Mouse (Mus musculus): Measurements from ENCODE around the gene Nphs1. TPM values are rescaled to one million over a fixed set of nuclear protein-coding genes. Genes with fewer than 3 reads are reported as not detected.
A peak's percentile ranks its signal among the peaks of the same experiment; 100 is the strongest.

The Nphs1 gene
- 0.46 and 0.50 TPM in 2 replicates for polyA plus RNA-seq (2015; fragmentation: Nextera tagmentation; extraction: Ambion mirVana)

DNA sequence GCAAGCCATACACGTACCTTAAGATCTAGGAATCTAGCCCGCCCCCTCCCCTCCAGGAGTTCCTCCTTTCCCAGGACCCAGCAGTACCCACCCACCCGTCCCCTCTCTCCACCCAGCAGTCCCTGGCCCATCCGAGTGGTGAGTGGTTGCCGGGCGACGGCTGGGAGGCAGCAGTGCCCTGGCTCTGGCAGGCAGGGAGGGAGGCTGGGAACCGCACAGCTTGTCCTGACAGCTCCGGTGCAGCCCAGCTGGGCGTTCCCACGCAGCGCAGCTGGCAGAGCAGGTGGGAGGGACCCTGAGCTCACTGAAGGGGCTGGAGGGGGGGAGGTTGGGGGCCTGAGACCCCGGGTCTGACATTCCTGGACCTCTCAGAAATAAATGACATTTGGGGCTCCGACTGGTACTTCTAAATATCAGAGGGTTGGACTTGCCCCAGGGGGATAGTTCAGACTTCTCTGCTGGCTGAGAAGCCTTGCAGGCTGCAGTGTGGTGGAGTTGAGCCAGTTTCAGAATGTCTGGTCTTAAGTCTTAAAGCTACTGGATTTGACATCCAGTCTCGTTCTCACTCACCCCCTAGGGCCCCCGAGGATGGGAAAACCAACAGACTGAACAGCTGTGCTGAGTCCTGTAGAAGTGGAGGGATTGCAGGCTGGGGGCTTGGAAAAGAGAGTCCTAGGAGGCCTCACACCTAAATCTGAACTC lies at the start of gene Nphs1, which contains the start of gene Kirrel2:
TSS of gene Nphs1 (plus strand) at position 687 of the 702 bp plus-strand sequence.
TSS of gene Kirrel2 (minus strand) at position 62 of the 702 bp plus-strand sequence.
- H3K4me2 ChIP-seq (ENCODE audit: low read length), result peak within 1 kb of the TSS; percentile 59
- 2% methylated on average over 16 of the region's 16 CpGs for WGBS
- peaks cover 27% of the 10 kb centered on the region for H3K4me1 ChIP-seq (ENCODE audit: control insufficient read depth, insufficient read depth, low read length)
- H3K27ac ChIP-seq (ENCODE audit: low read length), result no peak within 1 kb of the TSS
- peaks cover 71% of the 10 kb centered on the region for H3K27me3 ChIP-seq (ENCODE audit: control insufficient read depth, insufficient read depth, low read depth, low read length)
- no peaks in the 10 kb centered on the region for H3K9me3 ChIP-seq (replicated peaks; ENCODE audit: control insufficient read depth, low read length, poor library complexity, severe bottlenecking)
- ATAC-seq, result peak; percentile 80
- H3K36me3 ChIP-seq (ENCODE audit: control insufficient read depth, insufficient read depth, low read length), result no peaks in the 10 kb centered on the region
- H3K4me3 ChIP-seq (ENCODE audit: low read depth, low read length), result peak within 1 kb of the TSS; percentile 28
- peak within 1 kb of the TSS; percentile 31; the same call in 1 of the 2 replicates for H3K9ac ChIP-seq (ENCODE audit: low read depth, low read length)

DNA sequence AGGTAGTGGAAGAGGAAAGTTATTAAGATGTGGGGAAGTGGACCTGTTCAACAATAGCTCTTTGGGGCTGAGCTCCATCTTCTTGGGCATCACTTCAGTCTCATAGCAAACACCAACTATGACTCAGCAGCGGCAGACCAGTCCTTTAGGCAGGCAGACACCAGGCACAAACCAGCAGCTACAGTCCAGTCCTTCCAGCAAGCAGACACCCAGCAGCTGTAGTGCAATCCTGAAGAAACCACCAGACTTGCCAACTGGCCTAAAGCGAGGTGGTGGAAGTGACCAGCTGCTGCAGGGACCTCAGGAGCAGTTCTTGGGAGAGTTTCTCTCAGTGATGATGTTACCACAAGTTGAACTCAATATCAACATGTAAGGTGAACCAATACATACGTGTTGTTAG lies 49.5 kb upstream of the Nphs1 start:
- Histone ChIP-seq H3K36me3 (ENCODE audit: control insufficient read depth, insufficient read depth, low read length) (no peaks in the 10 kb centered on the region), H3K27ac (ENCODE audit: low read length) (no peak overlapping the region), H3K9me3 (replicated peaks; ENCODE audit: control insufficient read depth, low read length, poor library complexity, severe bottlenecking) (no peaks in the 10 kb centered on the region), H3K4me2 (ENCODE audit: low read length) (no peak overlapping the region), H3K9ac (ENCODE audit: low read depth, low read length) (no peak overlapping the region), H3K27me3 (ENCODE audit: control insufficient read depth, insufficient read depth, low read depth, low read length) (no peaks in the 10 kb centered on the region; the same call in 1 of the 2 replicates), H3K4me1 (ENCODE audit: control insufficient read depth, insufficient read depth, low read length) (no peaks in the 10 kb centered on the region), H3K4me3 (ENCODE audit: low read depth, low read length) (no peak overlapping the region)
- WGBS, result 88% methylated on average over 3 of the region's 3 CpGs
- ATAC-seq, result no peak

DNA sequence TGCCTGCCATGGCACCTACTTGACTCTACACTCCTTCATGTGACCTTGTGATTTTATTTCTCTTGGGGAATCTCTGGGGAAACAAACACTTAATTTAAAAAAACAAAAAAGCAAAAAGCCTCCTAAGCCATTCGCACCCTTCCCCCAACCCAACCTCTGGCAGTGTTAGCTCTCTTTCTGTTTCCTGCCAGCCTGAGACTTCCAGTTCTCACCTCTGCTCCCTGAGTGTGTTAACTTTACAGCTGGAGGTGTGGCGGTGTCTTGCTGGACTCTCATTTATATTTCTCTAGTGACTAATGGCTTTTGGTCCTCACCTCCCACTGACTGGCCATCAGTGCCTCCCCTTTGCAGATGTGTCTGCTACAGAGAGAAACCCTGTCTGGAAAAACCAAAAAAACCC lies 48.3 kb upstream of the Nphs1 start:
- Histone ChIP-seq H3K27me3 (ENCODE audit: control insufficient read depth, insufficient read depth, low read depth, low read length) (no peaks in the 10 kb centered on the region; the same call in 1 of the 2 replicates), H3K4me2 (ENCODE audit: low read length) (no peak overlapping the region), H3K36me3 (ENCODE audit: control insufficient read depth, insufficient read depth, low read length) (no peaks in the 10 kb centered on the region), H3K4me3 (ENCODE audit: low read depth, low read length) (no peak overlapping the region), H3K27ac (ENCODE audit: low read length) (no peak overlapping the region), H3K4me1 (ENCODE audit: control insufficient read depth, insufficient read depth, low read length) (no peaks in the 10 kb centered on the region), H3K9me3 (replicated peaks; ENCODE audit: control insufficient read depth, low read length, poor library complexity, severe bottlenecking) (0 out of 2 replicates have a peak, but pooled peaks cover 1% of the 10 kb centered on the region), H3K9ac (ENCODE audit: low read depth, low read length) (no peak overlapping the region)
- WGBS, result 87% methylated on average over 2 of the region's 2 CpGs
- no peak for ATAC-seq

DNA sequence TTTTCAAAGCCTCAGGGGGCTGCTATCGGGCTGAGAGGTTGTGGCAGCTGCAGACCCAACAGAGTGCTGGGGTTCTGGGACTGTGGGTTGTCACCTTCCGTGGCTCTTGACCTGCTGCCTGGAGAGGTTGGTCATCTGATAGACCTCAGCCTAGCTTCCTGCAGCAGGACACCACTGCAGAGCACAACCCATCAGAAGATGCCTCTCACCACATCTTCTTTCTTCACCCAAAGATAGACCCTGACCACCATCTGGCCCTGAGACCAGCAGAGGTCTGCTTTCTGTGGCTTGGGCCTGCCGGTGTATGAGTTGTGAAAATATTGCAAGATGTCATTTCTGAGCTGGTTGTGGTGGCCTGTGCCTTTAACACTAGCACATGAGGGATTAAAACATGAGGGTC lies 47.1 kb upstream of the Nphs1 start:
- H3K4me2 ChIP-seq (ENCODE audit: low read length), result no peak overlapping the region
- no peak for ATAC-seq
- no peaks in the 10 kb centered on the region; the same call in 1 of the 2 replicates for H3K27me3 ChIP-seq (ENCODE audit: control insufficient read depth, insufficient read depth, low read depth, low read length)
- no peak overlapping the region for H3K27ac ChIP-seq (ENCODE audit: low read length)
- no peaks in the 10 kb centered on the region for H3K4me1 ChIP-seq (ENCODE audit: control insufficient read depth, insufficient read depth, low read length)
- H3K4me3 ChIP-seq (ENCODE audit: low read depth, low read length), result no peak overlapping the region
- H3K9me3 ChIP-seq (replicated peaks; ENCODE audit: control insufficient read depth, low read length, poor library complexity, severe bottlenecking), result peaks cover 3% of the 10 kb centered on the region; the same call in 1 of the 2 replicates
- no peak overlapping the region for H3K9ac ChIP-seq (ENCODE audit: low read depth, low read length)
- no peaks in the 10 kb centered on the region for H3K36me3 ChIP-seq (ENCODE audit: control insufficient read depth, insufficient read depth, low read length)
- 84% methylated on average over 3 of the region's 3 CpGs for WGBS

DNA sequence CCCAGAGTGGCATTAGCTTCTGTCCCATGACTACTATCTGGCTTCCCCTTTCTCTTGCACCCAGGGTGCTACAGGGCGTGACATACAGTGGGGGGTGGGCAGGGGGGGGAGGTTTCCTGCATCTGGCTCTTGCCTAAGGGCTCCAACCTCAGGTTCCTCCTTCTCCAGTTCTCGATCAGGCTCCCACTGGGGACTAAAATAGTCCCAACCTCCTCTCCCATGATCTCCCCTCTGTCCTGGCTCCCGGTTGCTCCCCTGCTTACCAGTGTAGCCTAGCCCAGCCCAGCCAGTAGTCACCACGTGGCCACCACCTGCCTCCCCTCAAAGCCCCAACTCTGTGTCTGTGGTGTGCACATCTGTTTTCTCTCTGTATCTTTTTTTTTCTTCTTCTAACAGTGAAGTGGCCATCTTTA lies 45.4 kb upstream of the Nphs1 start:
- no peak for ATAC-seq

DNA sequence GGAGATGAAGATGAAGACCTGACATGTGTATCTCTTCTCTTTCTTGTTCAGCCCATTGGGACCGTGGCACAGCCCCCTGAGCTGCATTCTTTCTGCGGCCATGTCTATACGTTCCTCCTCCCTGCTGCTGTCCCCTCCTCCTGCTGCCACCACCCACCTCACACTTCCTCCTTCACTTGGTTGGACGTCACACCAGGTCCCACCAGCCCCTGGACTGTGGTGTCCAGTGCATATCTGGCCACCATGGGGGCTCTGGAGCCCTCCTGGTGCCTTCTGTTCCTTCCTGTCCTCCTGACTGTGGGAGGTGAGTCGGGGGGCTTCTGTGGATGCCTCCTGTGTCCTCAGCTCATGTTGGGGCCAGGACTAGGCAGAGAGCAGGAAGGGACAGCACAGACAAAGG lies 44.5 kb upstream of the Nphs1 start, which contains the start of gene Tyrobp:
TSS of gene Tyrobp (plus strand) at position 165 of the 400 bp plus-strand sequence.
- 77% methylated on average over 5 of the region's 5 CpGs for WGBS
- Histone ChIP-seq H3K27me3 (ENCODE audit: control insufficient read depth, insufficient read depth, low read depth, low read length) (no peaks in the 10 kb centered on the region; the same call in 1 of the 2 replicates), H3K9me3 (replicated peaks; ENCODE audit: control insufficient read depth, low read length, poor library complexity, severe bottlenecking) (peaks cover 3% of the 10 kb centered on the region; the same call in 1 of the 2 replicates), H3K36me3 (ENCODE audit: control insufficient read depth, insufficient read depth, low read length) (no peaks in the 10 kb centered on the region), H3K4me3 (ENCODE audit: low read depth, low read length) (no peak within 1 kb of the TSS), H3K4me2 (ENCODE audit: low read length) (no peak within 1 kb of the TSS), H3K27ac (ENCODE audit: low read length) (no peak within 1 kb of the TSS), H3K9ac (ENCODE audit: low read depth, low read length) (no peak within 1 kb of the TSS), H3K4me1 (ENCODE audit: control insufficient read depth, insufficient read depth, low read length) (no peaks in the 10 kb centered on the region)
- ATAC-seq, result no peak

More for the DNA sequence above, 45.4 kb upstream of the Nphs1 start:
- Histone ChIP-seq H3K4me3 (ENCODE audit: low read depth, low read length) (no peak overlapping the region), H3K27me3 (ENCODE audit: control insufficient read depth, insufficient read depth, low read depth, low read length) (no peaks in the 10 kb centered on the region; the same call in 1 of the 2 replicates), H3K27ac (ENCODE audit: low read length) (no peak overlapping the region), H3K4me2 (ENCODE audit: low read length) (no peak overlapping the region), H3K9ac (ENCODE audit: low read depth, low read length) (no peak overlapping the region), H3K9me3 (replicated peaks; ENCODE audit: control insufficient read depth, low read length, poor library complexity, severe bottlenecking) (peaks cover 3% of the 10 kb centered on the region; the same call in 1 of the 2 replicates), H3K4me1 (ENCODE audit: control insufficient read depth, insufficient read depth, low read length) (no peaks in the 10 kb centered on the region), H3K36me3 (ENCODE audit: control insufficient read depth, insufficient read depth, low read length) (no peaks in the 10 kb centered on the region)
- 45% methylated on average over 4 of the region's 4 CpGs for WGBS

DNA sequence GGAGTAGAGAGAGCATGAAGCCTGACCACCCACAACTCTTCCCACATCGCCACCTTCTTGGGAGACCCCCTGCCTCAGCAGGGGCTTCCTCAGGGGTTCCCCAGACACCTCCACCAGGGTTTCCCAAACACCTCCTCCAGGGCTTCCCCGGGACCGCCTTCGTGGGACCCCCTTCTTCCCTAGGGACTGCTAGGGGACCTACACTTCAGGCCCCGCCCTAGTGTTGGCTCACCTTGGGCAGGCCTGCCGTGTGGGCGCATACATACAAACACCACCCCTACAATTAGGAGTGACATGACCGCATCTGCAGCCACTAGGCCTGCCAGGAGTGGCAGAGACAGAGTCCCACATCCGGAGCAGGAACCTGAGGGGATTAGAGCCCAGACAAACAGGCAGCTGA lies 40.3 kb upstream of the Nphs1 start:
- H3K27ac ChIP-seq (ENCODE audit: low read length), result no peak overlapping the region
- peaks cover 7% of the 10 kb centered on the region; the same call in 1 of the 2 replicates for H3K9me3 ChIP-seq (replicated peaks; ENCODE audit: control insufficient read depth, low read length, poor library complexity, severe bottlenecking)
- whole genome bisulfite sequencing, result 78% methylated on average over 9 of the region's 9 CpGs
- peaks cover 8% of the 10 kb centered on the region; the same call in 1 of the 2 replicates for H3K4me1 ChIP-seq (ENCODE audit: control insufficient read depth, insufficient read depth, low read length)
- no peak overlapping the region for H3K4me3 ChIP-seq (ENCODE audit: low read depth, low read length)
- H3K27me3 ChIP-seq (ENCODE audit: control insufficient read depth, insufficient read depth, low read depth, low read length), result no peaks in the 10 kb centered on the region; the same call in 1 of the 2 replicates
- no peaks in the 10 kb centered on the region for H3K36me3 ChIP-seq (ENCODE audit: control insufficient read depth, insufficient read depth, low read length)
- H3K4me2 ChIP-seq (ENCODE audit: low read length), result no peak overlapping the region
- no peak overlapping the region for H3K9ac ChIP-seq (ENCODE audit: low read depth, low read length)
- ATAC-seq, result no peak

DNA sequence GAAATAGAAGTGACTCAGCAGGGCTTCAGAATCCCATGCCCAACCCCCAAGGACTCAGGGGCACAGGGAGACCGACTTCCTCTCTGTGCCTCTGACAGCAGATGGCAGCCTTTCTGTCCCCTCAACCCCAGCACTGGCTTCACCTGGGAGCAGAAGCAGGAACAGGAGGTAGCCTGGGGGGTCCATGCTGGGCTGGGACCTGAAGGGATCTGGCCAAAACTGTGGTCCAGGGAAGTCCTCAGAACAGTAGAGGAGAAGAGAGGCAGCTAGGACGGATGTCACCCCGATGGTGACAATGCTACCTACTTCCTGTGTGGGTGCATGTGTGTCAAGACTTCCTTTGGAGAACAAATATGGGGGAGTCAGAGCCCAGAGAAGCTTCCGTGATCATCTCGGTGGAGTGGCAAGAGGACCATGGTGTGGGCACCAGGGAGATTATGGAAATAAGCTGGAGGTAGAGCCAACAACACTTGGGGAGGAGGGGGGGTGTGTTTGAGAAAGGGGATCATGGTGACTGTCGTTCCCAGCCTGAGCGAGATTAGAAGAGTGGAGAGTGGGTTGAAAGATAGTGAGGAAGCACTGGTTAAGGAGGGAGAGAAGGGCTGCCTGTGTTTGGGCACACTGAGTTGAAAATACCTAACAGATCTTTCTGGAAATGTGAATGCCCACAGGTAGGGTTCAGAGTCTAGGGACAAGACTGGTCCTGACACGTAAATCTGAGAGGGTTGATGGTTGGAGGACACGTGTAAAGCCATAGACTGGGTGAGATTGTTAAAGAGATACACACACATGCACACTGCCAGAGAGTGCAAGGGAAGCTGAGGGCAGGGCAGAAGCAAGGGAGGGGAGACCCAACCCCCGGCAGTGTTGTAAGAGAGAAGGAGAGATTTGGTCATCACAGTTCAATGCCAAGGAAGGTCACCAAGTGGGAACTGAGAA lies 38.3 kb upstream of the Nphs1 start, which contains the start of gene Hcst:
TSS of gene Hcst (minus strand) at position 294 of the 939 bp plus-strand sequence.
- Histone ChIP-seq H3K9ac (ENCODE audit: low read depth, low read length) (no peak within 1 kb of the TSS), H3K4me3 (ENCODE audit: low read depth, low read length) (no peak within 1 kb of the TSS), H3K36me3 (ENCODE audit: control insufficient read depth, insufficient read depth, low read length) (no peaks in the 10 kb centered on the region), H3K4me2 (ENCODE audit: low read length) (no peak within 1 kb of the TSS), H3K27ac (ENCODE audit: low read length) (no peak within 1 kb of the TSS), H3K4me1 (ENCODE audit: control insufficient read depth, insufficient read depth, low read length) (peaks cover 17% of the 10 kb centered on the region; the same call in 1 of the 2 replicates), H3K27me3 (ENCODE audit: control insufficient read depth, insufficient read depth, low read depth, low read length) (no peaks in the 10 kb centered on the region), H3K9me3 (replicated peaks; ENCODE audit: control insufficient read depth, low read length, poor library complexity, severe bottlenecking) (peaks cover 5% of the 10 kb centered on the region; the same call in 1 of the 2 replicates)
- 76% methylated on average over 10 of the region's 10 CpGs for WGBS
- no peak for ATAC-seq

All from midbrain, embryonic 16.5 days (tissue).